ENCODE assay signal across 9 mouse cellular contexts in the genomic region with DNA sequence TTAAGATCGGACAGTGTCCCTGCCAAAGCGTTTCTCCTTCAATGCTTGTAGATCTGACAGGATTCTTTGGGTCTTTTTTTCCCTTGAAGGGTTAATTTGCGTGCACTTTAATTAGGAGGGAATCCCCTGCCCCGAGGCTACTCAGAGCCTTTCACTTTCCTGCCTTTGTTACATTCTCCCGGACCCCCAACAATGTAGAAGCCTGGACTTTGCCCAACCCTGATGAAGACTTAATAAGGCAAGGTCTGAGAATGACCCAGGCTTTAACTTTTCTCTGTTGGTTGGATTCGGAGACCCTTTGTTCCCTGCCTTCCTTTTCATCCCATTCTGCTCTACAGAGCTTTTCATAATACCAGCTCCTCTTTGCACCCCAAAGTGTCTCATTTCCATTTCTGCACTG. TPM values are rescaled to one million over a fixed set of nuclear protein-coding genes. Genes with fewer than 3 reads are reported as not detected.
DNase-seq lines count a peak whose midpoint lies in the region; ATAC-seq and TF ChIP-seq lines count a peak whose summit lies in the region.
"Had no signal": no experiment of that assay in that cellular context is flagged by ENCODE, and none has a peak within 500 bp of the region (broad histone marks: within the 10 kb centered on the region; RNA-seq: fewer than 3 reads in every experiment).

No protein-coding gene starts in this region.

- no peak overlapping the region for H3K27ac ChIP-seq in layer of hippocampus, adult 2 months
- no peak overlapping the region for H3K27ac ChIP-seq in embryonic facial prominence, embryonic 15.5 days (replicated peaks)
- H3K27ac ChIP-seq in limb, embryonic 13.5 days, result no peak overlapping the region
- H3K27ac ChIP-seq in liver, embryonic 12.5 days, result no peak overlapping the region

- no peaks in the 10 kb centered on the region for H3K27me3 ChIP-seq in embryonic facial prominence, embryonic 15.5 days
- peaks cover 5% of the 10 kb centered on the region; the same call in 1 of the 2 replicates for H3K27me3 ChIP-seq in limb, embryonic 13.5 days
- no peaks in the 10 kb centered on the region for H3K27me3 ChIP-seq in liver, embryonic 12.5 days (replicated peaks)

- no peak for TF ChIP-seq CTCF in layer of hippocampus, adult 2 months (conservative IDR thresholded peaks at IDR 0.05)

- H3K4me2 ChIP-seq in embryonic facial prominence, embryonic 15.5 days (replicated peaks), result peak overlapping the region; percentile 56
- H3K4me2 ChIP-seq in limb, embryonic 13.5 days (replicated peaks), result peak overlapping the region; percentile 81
- no peak overlapping the region for H3K4me2 ChIP-seq in liver, embryonic 12.5 days

- ATAC-seq in embryonic facial prominence, embryonic 15.5 days (ENCODE audit: insufficient number of reproducible peaks, low FRiP score, low TSS enrichment, low read depth), result no peak
- no peak for ATAC-seq in limb, embryonic 13.5 days (ENCODE audit: low FRiP score, low read depth)
- no peak for ATAC-seq in liver, embryonic 12.5 days

- DNase-seq in layer of hippocampus, adult 2 months (ENCODE audit: low spot score in 2 of 2), result no peak
- DNase-seq in layer of hippocampus, postnatal 10 days (ENCODE audit: low spot score in 2 of 2), result no peak
- peak; percentile 38 for DNase-seq in retina, postnatal 1 day
- DNase-seq in lung, adult 18-20 months, result no peak
- no peak for DNase-seq in layer of hippocampus, adult 18-20 months (ENCODE audit: low spot score in 2 of 2)

- WGBS in embryonic facial prominence, embryonic 15.5 days, result 49% methylated on average over 6 of the region's 6 CpGs
- 76% methylated on average over 6 of the region's 6 CpGs for WGBS in limb, embryonic 13.5 days
- 63% methylated on average over 6 of the region's 6 CpGs for WGBS in liver, embryonic 12.5 days (ENCODE audit: insufficient replicate concordance)

- H3K4me1 ChIP-seq in embryonic facial prominence, embryonic 15.5 days, result peaks cover 10% of the 10 kb centered on the region
- H3K4me1 ChIP-seq in limb, embryonic 13.5 days, result peaks cover 10% of the 10 kb centered on the region
- H3K4me1 ChIP-seq in liver, embryonic 12.5 days, result no peaks in the 10 kb centered on the region

- peak overlapping the region; percentile 52; the same call in 1 of the 2 replicates for H3K4me3 ChIP-seq in layer of hippocampus, adult 2 months
- peak overlapping the region; percentile 72 for H3K4me3 ChIP-seq in embryonic facial prominence, embryonic 15.5 days (replicated peaks)
- no peak overlapping the region for H3K4me3 ChIP-seq in limb, embryonic 13.5 days
- H3K4me3 ChIP-seq in liver, embryonic 12.5 days, result no peak overlapping the region

- no peak overlapping the region for H3K9ac ChIP-seq in embryonic facial prominence, embryonic 15.5 days
- no peak overlapping the region for H3K9ac ChIP-seq in limb, embryonic 13.5 days
- no peak overlapping the region for H3K9ac ChIP-seq in liver, embryonic 12.5 days

- no peaks in the 10 kb centered on the region for H3K9me3 ChIP-seq in embryonic facial prominence, embryonic 15.5 days (replicated peaks)
- peaks cover 14% of the 10 kb centered on the region for H3K9me3 ChIP-seq in limb, embryonic 13.5 days
- 0 out of 2 replicates have a peak, but pooled peaks cover 12% of the 10 kb centered on the region for H3K9me3 ChIP-seq in liver, embryonic 12.5 days (replicated peaks)

- no peaks in the 10 kb centered on the region for H3K36me3 ChIP-seq in embryonic facial prominence, embryonic 15.5 days
- no peaks in the 10 kb centered on the region for H3K36me3 ChIP-seq in limb, embryonic 13.5 days
- H3K36me3 ChIP-seq in liver, embryonic 12.5 days, result no peaks in the 10 kb centered on the region

RNA-seq across cellular contexts. Expression of gene Mkrn3, which starts 0.6 kb away (rescaled TPM):
- total RNA-seq in layer of hippocampus, adult 2 months (2021), result under 1 TPM; 0.76 to 0.84 TPM
- total RNA-seq in layer of hippocampus, postnatal 10 days (2021), result 10 to 100 TPM; 20.3 to 21.4 TPM
- polyA plus RNA-seq in embryonic facial prominence, embryonic 15.5 days (2015; fragmentation: Nextera tagmentation; extraction: Ambion mirVana), result 6.7 and 7.0 TPM in 2 replicates
- 7.8 and 8.3 TPM in 2 replicates for polyA plus RNA-seq in limb, embryonic 13.5 days (2015; fragmentation: Nextera tagmentation; extraction: Ambion mirVana)
- 1.1 and 1.4 TPM in 2 replicates for polyA plus RNA-seq in liver, embryonic 12.5 days (2016; fragmentation: Nextera tagmentation; extraction: Ambion mirVana)
- under 1 TPM; 0.45 to 0.53 TPM for total RNA-seq in layer of hippocampus, adult 18-20 months (2021)

RNA-seq across cellular contexts. Expression of gene Peg12, which starts 43.7 kb away (rescaled TPM):
- total RNA-seq in layer of hippocampus, adult 2 months (2021), result under 1 TPM; 0.27 to 0.67 TPM
- total RNA-seq in layer of hippocampus, postnatal 10 days (2021), result 1 to 10 TPM; 1.5 to 1.6 TPM
- 26.5 and 28.7 TPM in 2 replicates for polyA plus RNA-seq in embryonic facial prominence, embryonic 15.5 days (2015; fragmentation: Nextera tagmentation; extraction: Ambion mirVana)
- polyA plus RNA-seq in limb, embryonic 13.5 days (2015; fragmentation: Nextera tagmentation; extraction: Ambion mirVana), result 43.4 and 46.2 TPM in 2 replicates
- 6.2 TPM in 2 replicates for polyA plus RNA-seq in liver, embryonic 12.5 days (2016; fragmentation: Nextera tagmentation; extraction: Ambion mirVana)
- under 1 TPM; 0.28 to 0.42 TPM for total RNA-seq in layer of hippocampus, adult 18-20 months (2021)

RNA-seq across cellular contexts. Expression of gene Magel2, which starts 43.8 kb away (rescaled TPM):
- 1 to 10 TPM; 1.2 to 1.3 TPM for total RNA-seq in layer of hippocampus, adult 2 months (2021)
- total RNA-seq in layer of hippocampus, postnatal 10 days (2021), result 1 to 10 TPM; 5.5 to 5.8 TPM
- polyA plus RNA-seq in embryonic facial prominence, embryonic 15.5 days (2015; fragmentation: Nextera tagmentation; extraction: Ambion mirVana), result 6.9 and 7.0 TPM in 2 replicates
- polyA plus RNA-seq in limb, embryonic 13.5 days (2015; fragmentation: Nextera tagmentation; extraction: Ambion mirVana), result 5.0 and 5.4 TPM in 2 replicates
- polyA plus RNA-seq in liver, embryonic 12.5 days (2016; fragmentation: Nextera tagmentation; extraction: Ambion mirVana), result 0.08 and 0.11 TPM in 2 replicates
- 1 to 10 TPM; 1.3 to 1.7 TPM for total RNA-seq in layer of hippocampus, adult 18-20 months (2021)
- polyA plus RNA-seq: gonadal fat pad, adult 2 months had no signal

Comparison
In these comparisons a context has a peak if more than half of its experiments do, and no peak if none do; other contexts are left out.
1. RNA of gene Mkrn3, which starts 0.6 kb away (total RNA-seq): 20.3 to 21.4 TPM in layer of hippocampus, postnatal 10 days; 0.76 to 0.84 TPM in layer of hippocampus, adult 2 months and 0.45 to 0.53 TPM in layer of hippocampus, adult 18-20 months; every median in the first group is over 10 times any median in the second.
2. H3K4me3 ChIP-seq: peak in layer of hippocampus, adult 2 months (single experiment) and embryonic facial prominence, embryonic 15.5 days (single experiment); none in limb, embryonic 13.5 days (single experiment) and liver, embryonic 12.5 days (single experiment).